Mouse (Mus musculus): ENCODE data around the gene Lhx1. TPM values are rescaled to one million over a fixed set of nuclear protein-coding genes. Genes with fewer than 3 reads are reported as not detected.

The Lhx1 gene
- total and polyA plus RNA-seq, 3 experiments, result 0.04 TPM; not detected in 2

DNA sequence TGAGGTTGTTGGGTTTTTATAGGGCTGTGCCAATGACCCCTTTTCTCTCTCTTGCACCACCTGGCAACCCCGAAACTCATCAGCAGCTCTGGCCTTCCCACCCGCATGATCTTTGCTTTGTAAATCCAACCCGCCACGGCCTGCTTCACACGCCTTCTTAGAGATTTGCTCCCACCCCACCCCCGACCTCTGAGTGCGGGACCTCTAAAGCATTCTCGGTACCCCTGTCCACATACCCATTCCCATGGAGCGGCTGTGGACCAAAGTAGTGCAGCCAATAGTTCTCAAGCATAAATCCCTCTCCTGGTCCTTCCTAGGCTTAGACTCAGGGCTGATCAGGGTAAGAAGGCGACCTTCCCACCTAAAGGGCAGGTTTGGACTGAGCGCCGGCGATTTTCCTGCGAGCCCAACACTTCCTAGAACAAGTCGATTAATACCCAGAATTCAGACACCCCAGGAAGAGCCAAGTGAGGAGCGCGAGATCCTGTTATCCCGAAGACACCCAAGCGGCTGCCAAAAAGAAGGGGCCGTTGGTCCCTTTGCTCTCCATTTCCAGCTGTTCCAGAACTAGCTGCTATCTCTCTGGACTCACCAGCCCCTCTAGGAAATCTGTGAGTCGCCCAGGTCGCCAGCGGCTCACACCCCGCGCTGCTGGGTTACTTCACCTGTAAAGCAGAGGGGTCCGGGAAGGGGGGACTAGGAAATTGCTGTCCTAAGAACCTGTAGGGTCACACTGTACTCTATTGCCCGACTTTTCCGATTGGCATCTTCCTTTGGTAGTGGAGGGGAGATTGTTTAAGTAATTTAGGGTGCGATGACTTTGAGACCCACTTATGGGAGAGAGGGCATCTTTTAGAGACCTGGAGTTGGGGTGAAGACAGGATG, 1.9 kb upstream of the Lhx1 start:
- Histone ChIP-seq H3K9ac (ENCODE audit: insufficient read depth, low read depth) (no peak overlapping the region), H3K9me3 (replicated peaks; ENCODE audit: low read length) (peaks cover 50% of the 10 kb centered on the region), H3K4me2 (ENCODE audit: insufficient read depth, low read depth, poor library complexity, severe bottlenecking) (no peak overlapping the region), H3K27me3 (replicated peaks) (peaks cover 60% of the 10 kb centered on the region), H3K36me3 (replicated peaks in 1 of 2; ENCODE audit: control insufficient read depth in 1 of 2, insufficient read depth in 1 of 2, low read length in 1 of 2) (no peaks in the 10 kb centered on the region), H3K4me1 (ENCODE audit: control insufficient read depth in 1 of 2, insufficient read depth in 2 of 2) (no peaks in the 10 kb centered on the region), H3K79me2 (replicated peaks; ENCODE audit: control insufficient read depth, extremely low read depth, insufficient read depth, poor library complexity, severe bottlenecking) (no peaks in the 10 kb centered on the region), H3K4me3 (replicated peaks in 1 of 3; ENCODE audit: low read depth in 2 of 3, low read length in 2 of 3, poor library complexity in 1 of 3) (no peak overlapping the region), H3K27ac (ENCODE audit: insufficient read depth, low read depth) (no peak overlapping the region)
- in situ Hi-C loops (cut with MboI; ENCODE audit: low pct_ligation_motif_present, low pct_unique_long_range_greater_than_20kb, low sequenced_read_pairs), result no loop called here
- DNase-seq (ENCODE audit: extremely low read depth), result no peak
- dilution Hi-C loops (cut with MboI; ENCODE audit: extremely low pct_ligation_motif_present, extremely low pct_unique_long_range_greater_than_20kb, low sequenced_read_pairs), result no loop called here
- TF ChIP-seq EP300 (IDR thresholded peaks at IDR 0.05; ENCODE audit: low read length) (no peak), IRF4 (IDR thresholded peaks at IDR 0.05; ENCODE audit: low read depth, low read length) (no peak), MAX (IDR thresholded peaks at IDR 0.05; ENCODE audit: low read length) (no peak), ZKSCAN1 (IDR thresholded peaks at IDR 0.05; ENCODE audit: borderline replicate concordance, low read depth, low read length) (no peak), POLR2A (IDR thresholded peaks at IDR 0.05; ENCODE audit: low read depth, low read length) (no peak)

DNA sequence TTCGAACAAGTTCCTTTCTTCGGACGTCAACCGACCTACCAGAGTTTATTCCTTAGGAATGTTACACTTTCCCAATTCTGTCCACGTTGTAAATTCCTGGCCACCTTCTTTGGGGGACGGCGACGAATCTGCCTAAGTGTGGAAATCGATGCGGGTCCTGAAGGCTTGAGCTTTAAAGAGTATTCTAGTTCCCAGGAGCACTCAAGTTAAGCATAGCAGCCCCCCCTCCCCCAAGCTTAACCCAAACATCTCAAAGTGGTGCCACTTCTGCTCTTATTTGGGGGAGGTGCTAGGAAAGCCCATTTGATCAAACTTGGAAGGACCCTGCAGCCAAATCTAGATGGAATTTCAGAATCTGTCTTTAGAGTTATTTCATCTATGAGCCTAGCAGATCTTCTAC, 1.1 kb upstream of the Lhx1 start:
- no peak overlapping the region for H3K4me3 ChIP-seq (replicated peaks in 1 of 3; ENCODE audit: low read depth in 2 of 3, low read length in 2 of 3, poor library complexity in 1 of 3)
- H3K36me3 ChIP-seq (replicated peaks in 1 of 2; ENCODE audit: control insufficient read depth in 1 of 2, insufficient read depth in 1 of 2, low read length in 1 of 2), result no peaks in the 10 kb centered on the region
- dilution Hi-C loops (cut with MboI; ENCODE audit: extremely low pct_ligation_motif_present, extremely low pct_unique_long_range_greater_than_20kb, low sequenced_read_pairs), result no loop called here
- no peak for DNase-seq (ENCODE audit: extremely low read depth)
- in situ Hi-C loops (cut with MboI; ENCODE audit: low pct_ligation_motif_present, low pct_unique_long_range_greater_than_20kb, low sequenced_read_pairs), result no loop called here
- no peak overlapping the region for H3K4me2 ChIP-seq (ENCODE audit: insufficient read depth, low read depth, poor library complexity, severe bottlenecking)
- H3K9ac ChIP-seq (ENCODE audit: insufficient read depth, low read depth), result no peak overlapping the region
- no peaks in the 10 kb centered on the region for H3K79me2 ChIP-seq (replicated peaks; ENCODE audit: control insufficient read depth, extremely low read depth, insufficient read depth, poor library complexity, severe bottlenecking)
- H3K9me3 ChIP-seq (replicated peaks; ENCODE audit: low read length), result peaks cover 53% of the 10 kb centered on the region
- no peaks in the 10 kb centered on the region for H3K4me1 ChIP-seq (ENCODE audit: control insufficient read depth in 1 of 2, insufficient read depth in 2 of 2)
- H3K27ac ChIP-seq (ENCODE audit: insufficient read depth, low read depth), result no peak overlapping the region
- TF ChIP-seq JUN (IDR thresholded peaks at IDR 0.05; ENCODE audit: insufficient read depth, low read depth, low read length) (no peak), UBTF (IDR thresholded peaks at IDR 0.05; ENCODE audit: low read depth, low read length) (no peak), NELFE (IDR thresholded peaks at IDR 0.05; ENCODE audit: low read depth, low read length) (no peak), CHD2 (IDR thresholded peaks at IDR 0.05; ENCODE audit: low read length) (no peak), RCOR1 (conservative IDR thresholded peaks at IDR 0.05; ENCODE audit: low read depth, low read length) (no peak), E2F4 (IDR thresholded peaks at IDR 0.05; ENCODE audit: insufficient replicate concordance, low read depth, low read length) (no peak), ZC3H11A (IDR thresholded peaks at IDR 0.05; ENCODE audit: low read depth, low read length) (no peak), SMC3 (IDR thresholded peaks at IDR 0.05; ENCODE audit: low read depth, low read length) (no peak), ZKSCAN1 (IDR thresholded peaks at IDR 0.05; ENCODE audit: borderline replicate concordance, low read depth, low read length) (no peak), GABPA (IDR thresholded peaks at IDR 0.05; ENCODE audit: insufficient replicate concordance, low read depth, low read length) (no peak), NRF1 (IDR thresholded peaks at IDR 0.05; ENCODE audit: low read depth, low read length) (no peak), PAX5 (IDR thresholded peaks at IDR 0.05; ENCODE audit: low read length) (no peak), MYC (IDR thresholded peaks at IDR 0.05; ENCODE audit: low read depth, low read length) (no peak), USF1 (IDR thresholded peaks at IDR 0.05; ENCODE audit: low read depth, low read length) (no peak), MEF2A (IDR thresholded peaks at IDR 0.05; ENCODE audit: borderline replicate concordance, low read depth, low read length) (no peak), ETS1 (conservative IDR thresholded peaks at IDR 0.05; ENCODE audit: low read depth, low read length) (no peak), TCF12 (IDR thresholded peaks at IDR 0.05; ENCODE audit: low read depth, low read length) (no peak)
- H3K27me3 ChIP-seq (replicated peaks), result peaks cover 59% of the 10 kb centered on the region

All from CH12.LX (cell line).